Mouse (Mus musculus): ENCODE results near the gene Erbb2. TPM values are rescaled to one million over a fixed set of nuclear protein-coding genes. Genes with fewer than 3 reads are reported as not detected.

The Erbb2 gene
- total and polyA plus RNA-seq, 3 experiments = 6.6 to 8.4 (median 6.9) TPM

DNA sequence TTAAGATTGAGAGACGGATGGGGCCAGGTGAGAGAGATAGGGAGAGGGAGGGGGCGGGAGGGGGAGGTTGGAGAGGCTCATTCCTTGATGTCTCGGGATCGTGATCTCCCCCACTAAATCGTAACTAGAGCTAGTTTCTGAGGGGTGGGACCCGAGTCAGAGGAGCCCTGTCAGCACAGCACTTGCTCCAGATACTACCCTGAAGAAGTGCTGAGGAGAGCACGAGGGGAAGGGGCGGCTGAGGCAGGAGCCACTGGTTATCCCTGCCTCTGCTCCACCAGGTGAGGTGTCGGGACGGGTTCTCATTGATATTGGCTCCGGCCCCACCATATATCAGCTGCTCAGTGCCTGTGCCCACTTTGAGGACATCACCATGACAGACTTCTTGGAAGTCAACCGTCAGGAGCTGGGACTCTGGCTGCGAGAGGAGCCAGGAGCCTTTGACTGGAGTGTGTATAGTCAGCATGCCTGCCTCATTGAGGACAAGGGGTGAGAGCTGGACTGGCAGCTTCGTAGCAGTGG is 25.2 kb upstream of the Erbb2 start:
- 47% methylated on average over 14 of the region's 14 CpGs for WGBS
- TF ChIP-seq CTCF (IDR thresholded peaks at IDR 0.05) (no peak), POLR2A (IDR thresholded peaks at IDR 0.05; ENCODE audit: insufficient read depth, low read depth, low read length) (no peak; the same call in none of the 2 replicates)
- Histone ChIP-seq H3K4me1 (ENCODE audit: control insufficient read depth, insufficient read depth, low read length) (no peaks in the 10 kb centered on the region), H3K36me3 (ENCODE audit: control insufficient read depth, insufficient read depth, low read length) (no peaks in the 10 kb centered on the region), H3K4me3 (no peak overlapping the region), H3K79me2 (replicated peaks; ENCODE audit: control insufficient read depth, insufficient read depth, low read length) (no peaks in the 10 kb centered on the region), H3K27me3 (ENCODE audit: control insufficient read depth, insufficient read depth, low read length) (no peaks in the 10 kb centered on the region; the same call in 1 of the 2 replicates), H3K27ac (no peak overlapping the region), H3K9ac (ENCODE audit: low read depth, low read length) (no peak overlapping the region)
- intact Hi-C loops (cut with DNase I) = no loop called here
- DNase-seq = no peak

GRCm38 (mm10) chr11:98388282-98388681 is 24.0 kb upstream of the Erbb2 start:
- WGBS = 62% methylated on average over 10 of the region's 10 CpGs
- Histone ChIP-seq H3K79me2 (replicated peaks; ENCODE audit: control insufficient read depth, insufficient read depth, low read length) (no peaks in the 10 kb centered on the region), H3K27ac (no peak overlapping the region), H3K4me1 (ENCODE audit: control insufficient read depth, insufficient read depth, low read length) (peaks cover 4% of the 10 kb centered on the region), H3K9ac (ENCODE audit: low read depth, low read length) (no peak overlapping the region), H3K4me3 (no peak overlapping the region), H3K27me3 (ENCODE audit: control insufficient read depth, insufficient read depth, low read length) (no peaks in the 10 kb centered on the region; the same call in 1 of the 2 replicates), H3K36me3 (ENCODE audit: control insufficient read depth, insufficient read depth, low read length) (no peaks in the 10 kb centered on the region)
- TF ChIP-seq POLR2A (IDR thresholded peaks at IDR 0.05; ENCODE audit: insufficient read depth, low read depth, low read length) = peak; percentile 7; the same call in 1 of the 2 replicates
- TF ChIP-seq CTCF (IDR thresholded peaks at IDR 0.05) = no peak
- TF ChIP-seq EP300 (IDR thresholded peaks at IDR 0.05; ENCODE audit: insufficient read depth, low read depth, low read length) = no peak
- no peak for DNase-seq
- intact Hi-C loops (cut with DNase I) = no loop called here

GRCm38 (mm10) chr11:98389221-98389780 is 23.0 kb upstream of the Erbb2 start:
- no peaks in the 10 kb centered on the region; the same call in 1 of the 2 replicates for H3K27me3 ChIP-seq (ENCODE audit: control insufficient read depth, insufficient read depth, low read length)
- H3K27ac ChIP-seq = no peak overlapping the region
- DNase-seq = peak; percentile 48 to 53
- no peak overlapping the region for H3K9ac ChIP-seq (ENCODE audit: low read depth, low read length)
- TF ChIP-seq POLR2A (IDR thresholded peaks at IDR 0.05; ENCODE audit: insufficient read depth, low read depth, low read length) = no peak
- TF ChIP-seq CTCF (IDR thresholded peaks at IDR 0.05) = peak; percentile 77
- no peak for TF ChIP-seq EP300 (IDR thresholded peaks at IDR 0.05; ENCODE audit: insufficient read depth, low read depth, low read length)
- WGBS = 27% methylated on average over 9 of the region's 9 CpGs
- peaks cover 9% of the 10 kb centered on the region for H3K4me1 ChIP-seq (ENCODE audit: control insufficient read depth, insufficient read depth, low read length)
- H3K79me2 ChIP-seq (replicated peaks; ENCODE audit: control insufficient read depth, insufficient read depth, low read length) = no peaks in the 10 kb centered on the region
- no peaks in the 10 kb centered on the region for H3K36me3 ChIP-seq (ENCODE audit: control insufficient read depth, insufficient read depth, low read length)
- intact Hi-C loops (cut with DNase I) = loop anchor here (1.0 kb wide), 1 partner anchor 47 kb away; no protein-coding TSS in a partner anchor
- H3K4me3 ChIP-seq = no peak overlapping the region

DNA sequence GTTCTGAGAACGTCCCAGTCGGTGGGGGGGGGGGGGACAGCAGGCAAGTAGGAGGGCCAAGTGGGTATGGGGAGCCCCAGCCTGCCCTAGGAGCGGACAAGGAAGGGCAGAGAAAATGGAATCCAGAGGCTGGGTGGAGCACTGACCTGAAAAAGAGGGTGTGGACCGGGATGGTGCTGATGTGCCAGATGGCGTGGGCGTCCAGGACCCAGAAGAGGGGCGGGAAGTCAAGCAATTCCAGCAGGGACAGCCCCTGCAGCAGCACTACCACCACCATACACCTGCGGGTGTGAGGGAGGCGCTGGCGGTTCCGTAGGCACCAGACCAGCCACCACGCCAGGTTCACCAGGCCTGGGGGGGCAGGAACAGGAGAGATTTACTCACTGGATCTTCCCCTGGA is 22.1 kb upstream of the Erbb2 start:
- no peak overlapping the region for H3K9ac ChIP-seq (ENCODE audit: low read depth, low read length)
- H3K27ac ChIP-seq = no peak overlapping the region
- TF ChIP-seq CTCF (IDR thresholded peaks at IDR 0.05) (no peak), EP300 (IDR thresholded peaks at IDR 0.05; ENCODE audit: insufficient read depth, low read depth, low read length) (no peak), POLR2A (IDR thresholded peaks at IDR 0.05; ENCODE audit: insufficient read depth, low read depth, low read length) (no peak)
- intact Hi-C loops (cut with DNase I) = no loop called here
- no peaks in the 10 kb centered on the region; the same call in 1 of the 2 replicates for H3K27me3 ChIP-seq (ENCODE audit: control insufficient read depth, insufficient read depth, low read length)
- DNase-seq = no peak
- H3K79me2 ChIP-seq (replicated peaks; ENCODE audit: control insufficient read depth, insufficient read depth, low read length) = no peaks in the 10 kb centered on the region
- no peak overlapping the region for H3K4me3 ChIP-seq
- 83% methylated on average over 12 of the region's 12 CpGs for WGBS
- peaks cover 9% of the 10 kb centered on the region for H3K4me1 ChIP-seq (ENCODE audit: control insufficient read depth, insufficient read depth, low read length)
- H3K36me3 ChIP-seq (ENCODE audit: control insufficient read depth, insufficient read depth, low read length) = no peaks in the 10 kb centered on the region

GRCm38 (mm10) chr11:98392034-98392433 is 20.2 kb upstream of the Erbb2 start:
- no peaks in the 10 kb centered on the region for H3K36me3 ChIP-seq (ENCODE audit: control insufficient read depth, insufficient read depth, low read length)
- no peak overlapping the region for H3K9ac ChIP-seq (ENCODE audit: low read depth, low read length)
- TF ChIP-seq POLR2A (IDR thresholded peaks at IDR 0.05; ENCODE audit: insufficient read depth, low read depth, low read length) (no peak), EP300 (IDR thresholded peaks at IDR 0.05; ENCODE audit: insufficient read depth, low read depth, low read length) (no peak), CTCF (IDR thresholded peaks at IDR 0.05) (no peak)
- H3K4me3 ChIP-seq = no peak overlapping the region
- DNase-seq = no peak
- H3K79me2 ChIP-seq (replicated peaks; ENCODE audit: control insufficient read depth, insufficient read depth, low read length) = no peaks in the 10 kb centered on the region
- H3K4me1 ChIP-seq (ENCODE audit: control insufficient read depth, insufficient read depth, low read length) = peaks cover 11% of the 10 kb centered on the region
- intact Hi-C loops (cut with DNase I) = no loop called here
- no peak overlapping the region; the same call in 1 of the 2 replicates for H3K27ac ChIP-seq
- H3K27me3 ChIP-seq (ENCODE audit: control insufficient read depth, insufficient read depth, low read length) = no peaks in the 10 kb centered on the region
- WGBS = 51% methylated on average over 7 of the region's 8 CpGs

DNA sequence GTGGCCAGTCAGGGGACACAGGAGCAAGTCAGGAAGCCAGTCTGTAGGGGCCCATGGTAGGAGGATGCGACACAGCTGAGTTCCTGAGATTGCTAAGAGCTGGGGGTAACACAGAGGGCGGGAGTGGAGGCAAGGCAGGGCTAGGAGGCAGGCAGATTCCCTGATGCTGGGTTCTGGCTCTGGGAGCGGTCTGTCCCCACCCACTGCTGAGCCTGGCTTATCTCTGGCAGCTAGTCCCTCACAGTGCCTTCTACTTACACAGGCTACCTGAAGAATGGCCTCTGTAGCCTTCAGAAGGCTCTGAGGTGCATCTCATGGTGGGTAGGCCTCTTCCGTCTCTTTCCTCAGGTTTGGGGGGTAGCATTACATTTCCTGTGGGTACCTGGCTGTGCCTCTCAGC is 19.6 kb upstream of the Erbb2 start:
- Histone ChIP-seq H3K4me1 (ENCODE audit: control insufficient read depth, insufficient read depth, low read length) (peaks cover 11% of the 10 kb centered on the region), H3K27me3 (ENCODE audit: control insufficient read depth, insufficient read depth, low read length) (no peaks in the 10 kb centered on the region), H3K9ac (ENCODE audit: low read depth, low read length) (no peak overlapping the region), H3K36me3 (ENCODE audit: control insufficient read depth, insufficient read depth, low read length) (no peaks in the 10 kb centered on the region), H3K4me3 (no peak overlapping the region), H3K27ac (peak overlapping the region; percentile 85), H3K79me2 (replicated peaks; ENCODE audit: control insufficient read depth, insufficient read depth, low read length) (no peaks in the 10 kb centered on the region)
- 63% methylated on average over 4 of the region's 4 CpGs for WGBS
- intact Hi-C loops (cut with DNase I) = no loop called here
- no peak for TF ChIP-seq EP300 (IDR thresholded peaks at IDR 0.05; ENCODE audit: insufficient read depth, low read depth, low read length)
- no peak for TF ChIP-seq POLR2A (IDR thresholded peaks at IDR 0.05; ENCODE audit: insufficient read depth, low read depth, low read length)
- DNase-seq = no peak
